Mouse (Mus musculus) forebrain, embryonic 11.5 days (tissue): ENCODE results near the gene Pcgf6. TPM values are rescaled to one million over a fixed set of nuclear protein-coding genes. Genes with fewer than 3 reads are reported as not detected.
A peak's percentile ranks its signal among the peaks of the same experiment; 100 is the strongest.

Experiments used
- ATAC-seq: fragments of 200-750 bp; cut with Nextera tagmentation; replicated peaks from 2 replicates; pipeline ENCODE4 v1.8.0; 2017; ENCODE audit warnings: moderate TSS enrichment; ENCODE audit not compliant: low FRiP score
- DNase-seq: peaks from one replicate; pipeline ENCODE4 v3.0.0-alpha.2; 2017; ENCODE audit warnings: low spot score
- H3K27ac ChIP-seq: fragments of 300-500 bp; sonication (generic); 2 replicates; pipeline ENCODE4 v1.5.1; 2014; ENCODE audit warnings: low read depth, low read length
- H3K27me3 ChIP-seq: fragments of 300-500 bp; sonication (generic); 2 replicates; pipeline ENCODE4 v1.6.1; 2014; ENCODE audit warnings: mild to moderate bottlenecking, low read length, mixed read lengths; ENCODE audit not compliant: control insufficient read depth, insufficient read depth
- H3K36me3 ChIP-seq: fragments of 300-500 bp; sonication (generic); 2 replicates; pipeline ENCODE4 v1.6.1; 2014; ENCODE audit warnings: mild to moderate bottlenecking, low read length, moderate library complexity, mixed read lengths; ENCODE audit not compliant: control insufficient read depth, insufficient read depth
- H3K4me1 ChIP-seq: fragments of 300-500 bp; sonication (generic); replicated peaks from 2 replicates; pipeline ENCODE4 v1.6.1; 2014; ENCODE audit warnings: low read length, mixed read lengths; ENCODE audit not compliant: control insufficient read depth, insufficient read depth
- H3K4me2 ChIP-seq: fragments of 300-500 bp; sonication (generic); 2 replicates; pipeline ENCODE4 v1.6.1; 2014; ENCODE audit warnings: low read depth, mild to moderate bottlenecking, low read length, moderate library complexity, mixed read lengths; ENCODE audit not compliant: severe bottlenecking
- H3K4me3 ChIP-seq: fragments of 300-500 bp; sonication (generic); 2 replicates; pipeline ENCODE4 v1.5.1; 2014; ENCODE audit warnings: low read depth, low read length
- H3K9ac ChIP-seq: fragments of 300-500 bp; sonication (generic); 2 replicates; pipeline ENCODE4 v1.6.1; 2014; ENCODE audit warnings: low read length
- H3K9me3 ChIP-seq: fragments of 300-500 bp; sonication (generic); 2 replicates; pipeline ENCODE4 v1.6.1; 2016; ENCODE audit warnings: low read length, mixed read lengths; ENCODE audit not compliant: control insufficient read depth
- WGBS: fragments of 180-500 bp; shearing (Covaris S2); extraction: QIAGEN DNeasy Blood & Tissue Kit; methylation state at CpG from one replicate; pipeline ENCODE4 v1.1.7; 2014; 5-methylcytosine and 5-hydroxymethylcytosine counted together
- polyA plus RNA-seq: library from polyadenylated mRNA; unstranded; fragments of >200 nt; fragmentation: Nextera tagmentation; extraction: Ambion mirVana; gene quantifications from 2 replicates; pipeline ENCODE4 v1.2.1, GENCODE M21; 2014

Gene Pcgf6
- polyA plus RNA-seq: 35.1 and 37.3 TPM in 2 replicates

GRCm38 (mm10) chr19:47050271-47051032 is at the start of gene Pcgf6:
Gene Pcgf6, minus strand, starts transcription at chr19:47050906.
- H3K4me3 ChIP-seq: peak within 1 kb of the TSS; percentile 72
- under 1% methylated on average over 75 of the region's 75 CpGs for WGBS
- H3K27me3 ChIP-seq: no peaks in the 10 kb centered on the region
- DNase-seq: peak; percentile 90
- peaks cover 8% of the 10 kb centered on the region; the same call in 1 of the 2 replicates for H3K4me1 ChIP-seq
- peaks cover 4% of the 10 kb centered on the region; the same call in 1 of the 2 replicates for H3K36me3 ChIP-seq
- peak within 1 kb of the TSS; percentile 72 for H3K4me2 ChIP-seq
- ATAC-seq: peak; percentile 90
- no peaks in the 10 kb centered on the region for H3K9me3 ChIP-seq
- H3K27ac ChIP-seq: peak within 1 kb of the TSS; percentile 90
- peak within 1 kb of the TSS; percentile 84 for H3K9ac ChIP-seq

GRCm38 (mm10) chr19:47090550-47091156 is 39.9 kb upstream of the Pcgf6 start, which contains the start of the genes Usmg5 and Pdcd11:
Gene Usmg5, minus strand, starts transcription at chr19:47090647.
Gene Pdcd11, plus strand, starts transcription at chr19:47090768.
- Histone ChIP-seq H3K27ac (0 out of 2 replicates have a peak within 1 kb of the TSS, but pooled peaks have one; percentile 46), H3K9ac (peak within 1 kb of the TSS; percentile 93), H3K27me3 (no peaks in the 10 kb centered on the region), H3K4me3 (peak within 1 kb of the TSS; percentile 91), H3K9me3 (no peaks in the 10 kb centered on the region), H3K36me3 (no peaks in the 10 kb centered on the region; the same call in 1 of the 2 replicates), H3K4me2 (peak within 1 kb of the TSS; percentile 54), H3K4me1 (no peaks in the 10 kb centered on the region; the same call in 1 of the 2 replicates)
- ATAC-seq (peak; percentile 100), DNase-seq (peak; percentile 97)
- under 1% methylated on average over 56 of the region's 56 CpGs for WGBS

DNA sequence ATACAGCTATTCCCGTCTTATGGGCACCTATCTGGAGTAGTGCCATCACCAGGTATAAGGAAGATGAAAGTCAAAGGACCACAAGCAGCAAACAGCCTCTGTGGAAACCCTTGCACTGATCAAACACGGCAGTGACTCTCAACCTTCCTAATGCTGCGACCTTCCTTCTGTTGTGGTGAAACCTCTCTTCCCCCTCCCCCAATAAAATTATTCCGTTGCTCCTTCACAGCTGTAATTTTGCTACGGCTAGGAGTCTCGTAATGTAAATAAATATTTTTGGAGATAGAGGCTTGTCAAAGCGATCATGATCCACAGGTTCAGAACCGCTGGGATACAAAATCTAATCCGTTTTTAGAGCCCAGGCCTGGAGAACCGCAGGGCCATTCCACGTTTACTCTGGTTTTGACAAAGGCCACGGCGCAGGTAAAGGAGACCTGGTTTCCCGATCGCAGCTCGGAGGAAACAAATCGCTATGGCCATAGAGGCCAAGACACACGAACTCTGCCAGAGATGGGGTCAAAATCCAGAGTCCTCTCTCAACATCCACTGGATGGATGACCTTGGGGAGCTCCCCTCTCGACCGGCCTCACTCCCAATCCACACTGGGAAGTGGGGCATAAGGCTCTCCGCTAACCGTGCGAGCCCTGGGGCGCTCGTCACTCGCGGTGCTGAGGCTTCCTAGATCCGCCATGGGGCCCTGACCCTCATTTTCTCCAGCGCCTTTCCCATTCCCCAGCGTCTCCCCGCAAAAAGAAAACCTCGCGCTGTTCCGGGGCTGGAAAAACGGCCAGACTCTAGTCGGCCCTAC is 39.2 kb upstream of the Pcgf6 start:
- peak overlapping the region; percentile 91 for H3K4me3 ChIP-seq
- H3K4me1 ChIP-seq: no peaks in the 10 kb centered on the region; the same call in 1 of the 2 replicates
- DNase-seq (peak; percentile 71), ATAC-seq (peak; percentile 73)
- 0 out of 2 replicates have a peak overlapping the region, but pooled peaks have one; percentile 46 for H3K27ac ChIP-seq
- H3K27me3 ChIP-seq: no peaks in the 10 kb centered on the region
- H3K4me2 ChIP-seq: peak overlapping the region; percentile 54
- 2% methylated on average over 36 of the region's 36 CpGs for WGBS
- no peaks in the 10 kb centered on the region; the same call in 1 of the 2 replicates for H3K36me3 ChIP-seq
- H3K9me3 ChIP-seq: no peaks in the 10 kb centered on the region
- H3K9ac ChIP-seq: peak overlapping the region; percentile 93

- 92% methylated on average over 3 of the region's 3 CpGs for WGBS
- peaks cover 3% of the 10 kb centered on the region; the same call in 1 of the 2 replicates for H3K36me3 ChIP-seq
- no peaks in the 10 kb centered on the region for H3K9me3 ChIP-seq
Measured at GRCm38 (mm10) chr19:47088226-47088625, 37.5 kb upstream of the Pcgf6 start.

DNA sequence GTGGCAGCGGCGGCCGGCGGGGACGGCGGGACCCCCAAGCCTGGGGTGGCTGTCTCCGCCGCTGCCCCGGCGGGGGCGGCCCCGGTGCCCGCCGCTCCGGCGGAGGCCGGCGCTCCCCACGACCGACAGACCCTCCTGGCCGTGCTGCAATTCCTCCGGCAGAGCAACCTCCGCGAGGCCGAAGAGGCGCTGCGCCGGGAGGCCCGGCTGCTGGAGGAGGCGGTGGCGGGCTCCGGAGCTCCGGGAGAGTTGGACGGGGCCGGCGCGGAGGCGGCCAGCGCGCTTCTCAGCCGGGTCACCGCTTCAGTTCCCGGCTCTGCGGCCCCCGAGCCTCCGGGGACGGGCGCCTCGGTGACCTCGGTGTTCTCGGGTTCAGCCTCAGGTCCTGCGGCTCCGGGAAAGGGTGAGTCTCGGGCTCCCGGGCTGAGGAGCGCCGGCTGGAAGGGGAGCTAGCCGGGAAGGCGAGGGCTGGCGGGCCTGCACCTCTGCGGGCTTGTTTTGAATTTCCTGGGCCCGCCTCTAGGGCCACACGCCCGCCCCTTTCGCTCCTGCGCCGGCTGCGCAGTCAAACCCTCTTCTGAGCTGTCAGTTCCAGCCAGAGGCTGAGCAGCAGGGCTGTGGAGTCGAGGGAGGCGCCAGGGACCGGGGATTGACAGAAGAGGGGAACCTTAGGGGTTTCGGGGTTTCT is 17.4 kb upstream of the Pcgf6 start:
- Histone ChIP-seq H3K4me1 (peaks cover 4% of the 10 kb centered on the region; the same call in 1 of the 2 replicates), H3K9ac (peak overlapping the region; percentile 85), H3K4me2 (peak overlapping the region; percentile 72), H3K36me3 (no peaks in the 10 kb centered on the region; the same call in 1 of the 2 replicates), H3K9me3 (no peaks in the 10 kb centered on the region), H3K27ac (peak overlapping the region; percentile 63; the same call in 1 of the 2 replicates), H3K4me3 (peak overlapping the region; percentile 90), H3K27me3 (no peaks in the 10 kb centered on the region)
- under 1% methylated on average over 53 of the region's 72 CpGs for WGBS
- DNase-seq (peak; percentile 90), ATAC-seq (peak; percentile 89)

More at GRCm38 (mm10) chr19:47088226-47088625, 37.5 kb upstream of the Pcgf6 start:
- no peaks in the 10 kb centered on the region for H3K27me3 ChIP-seq
- no peak overlapping the region for H3K4me3 ChIP-seq
- H3K9ac ChIP-seq: no peak overlapping the region
- no peak overlapping the region for H3K27ac ChIP-seq
- DNase-seq (no peak), ATAC-seq (no peak)
- no peaks in the 10 kb centered on the region; the same call in 1 of the 2 replicates for H3K4me1 ChIP-seq
- H3K4me2 ChIP-seq: no peak overlapping the region

- Histone ChIP-seq H3K4me3 (peak within 1 kb of the TSS; percentile 90), H3K4me2 (peak within 1 kb of the TSS; percentile 72), H3K9ac (peak within 1 kb of the TSS; percentile 85), H3K9me3 (no peaks in the 10 kb centered on the region), H3K36me3 (no peaks in the 10 kb centered on the region), H3K27ac (peak within 1 kb of the TSS; percentile 67; the same call in 1 of the 2 replicates), H3K27me3 (no peaks in the 10 kb centered on the region), H3K4me1 (peaks cover 4% of the 10 kb centered on the region; the same call in 1 of the 2 replicates)
- WGBS: 11% methylated on average over 49 of the region's 49 CpGs
- DNase-seq: peak; percentile 97
- peak; percentile 81 for ATAC-seq
Measured at GRCm38 (mm10) chr19:47067096-47067882, 16.6 kb upstream of the Pcgf6 start, which contains the start of gene Taf5. Gene Taf5, plus strand, starts transcription at chr19:47067746.

- no peak overlapping the region for H3K4me2 ChIP-seq
- 95% methylated on average over 3 of the region's 3 CpGs for WGBS
- no peaks in the 10 kb centered on the region for H3K36me3 ChIP-seq
- no peaks in the 10 kb centered on the region for H3K9me3 ChIP-seq
- no peak overlapping the region for H3K4me3 ChIP-seq
- no peak overlapping the region for H3K9ac ChIP-seq
- H3K27ac ChIP-seq: no peak overlapping the region
- H3K4me1 ChIP-seq: peaks cover 4% of the 10 kb centered on the region; the same call in 1 of the 2 replicates
- no peak for DNase-seq
- no peaks in the 10 kb centered on the region for H3K27me3 ChIP-seq
- no peak for ATAC-seq
Measured at GRCm38 (mm10) chr19:47065860-47066259, 15.2 kb upstream of the Pcgf6 start.
